Mouse (Mus musculus): ENCODE results near the gene Pikfyve. TPM values are rescaled to one million over a fixed set of nuclear protein-coding genes. Genes with fewer than 3 reads are reported as not detected.

Pikfyve gene
- polyA plus RNA-seq, 1 experiment from 2014 or later = 20.6 TPM

DNA sequence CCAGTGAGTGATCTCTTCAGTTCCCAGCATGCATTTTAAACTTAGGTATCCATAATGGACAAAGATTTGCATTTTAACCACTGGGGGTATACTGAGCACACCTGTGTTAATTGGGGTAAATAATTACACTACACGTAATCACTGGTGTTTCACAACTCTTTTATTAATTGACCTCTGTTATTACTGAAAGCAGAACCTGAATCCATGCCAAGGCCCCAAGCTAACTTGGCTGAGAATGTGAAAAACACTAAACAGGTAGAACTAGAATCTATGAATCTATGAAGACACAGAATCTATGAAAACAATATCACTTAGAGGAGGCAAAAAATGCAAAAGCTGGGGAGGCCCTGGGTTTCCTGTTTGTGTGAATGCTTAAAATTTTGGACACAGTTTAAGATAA lies 19.0 kb upstream of the Pikfyve start:
- H3K4me3 ChIP-seq (ENCODE audit: low read depth, low read length) = no peak overlapping the region
- no peak for DNase-seq (ENCODE audit: low spot score)

GRCm38 (mm10) chr1:65169536-65169935 lies 16.9 kb upstream of the Pikfyve start:
- DNase-seq (ENCODE audit: low spot score) (no peak), ATAC-seq (ENCODE audit: insufficient read depth, low FRiP score, low TSS enrichment) (no peak)
- 96% methylated on average over 7 of the region's 7 CpGs for WGBS
- peaks cover 23% of the 10 kb centered on the region for H3K36me3 ChIP-seq (ENCODE audit: control insufficient read depth, insufficient read depth, low read length)
- H3K9me3 ChIP-seq (ENCODE audit: control insufficient read depth, low read length) = no peaks in the 10 kb centered on the region
- no peaks in the 10 kb centered on the region for H3K4me1 ChIP-seq (ENCODE audit: control insufficient read depth, insufficient read depth, low read length)
- no peaks in the 10 kb centered on the region for H3K27me3 ChIP-seq (ENCODE audit: control insufficient read depth, insufficient read depth, low read length)
- no peak overlapping the region for H3K4me3 ChIP-seq (ENCODE audit: low read depth, low read length)
- no peak overlapping the region for H3K9ac ChIP-seq (ENCODE audit: low read length)
- H3K4me2 ChIP-seq (ENCODE audit: low read depth) = no peak overlapping the region
- no peak overlapping the region for H3K27ac ChIP-seq (ENCODE audit: low read depth, low read length)

More for the DNA sequence above, 19.0 kb upstream of the Pikfyve start:
- ATAC-seq (ENCODE audit: insufficient read depth, low FRiP score, low TSS enrichment) = no peak
- WGBS = 94% methylated on average over 1 of the region's 1 CpGs
- Histone ChIP-seq H3K4me2 (ENCODE audit: low read depth) (no peak overlapping the region), H3K9ac (ENCODE audit: low read length) (no peak overlapping the region), H3K36me3 (ENCODE audit: control insufficient read depth, insufficient read depth, low read length) (peaks cover 27% of the 10 kb centered on the region), H3K27me3 (ENCODE audit: control insufficient read depth, insufficient read depth, low read length) (no peaks in the 10 kb centered on the region), H3K4me1 (ENCODE audit: control insufficient read depth, insufficient read depth, low read length) (no peaks in the 10 kb centered on the region), H3K9me3 (ENCODE audit: control insufficient read depth, low read length) (no peaks in the 10 kb centered on the region), H3K27ac (ENCODE audit: low read depth, low read length) (no peak overlapping the region)

DNA sequence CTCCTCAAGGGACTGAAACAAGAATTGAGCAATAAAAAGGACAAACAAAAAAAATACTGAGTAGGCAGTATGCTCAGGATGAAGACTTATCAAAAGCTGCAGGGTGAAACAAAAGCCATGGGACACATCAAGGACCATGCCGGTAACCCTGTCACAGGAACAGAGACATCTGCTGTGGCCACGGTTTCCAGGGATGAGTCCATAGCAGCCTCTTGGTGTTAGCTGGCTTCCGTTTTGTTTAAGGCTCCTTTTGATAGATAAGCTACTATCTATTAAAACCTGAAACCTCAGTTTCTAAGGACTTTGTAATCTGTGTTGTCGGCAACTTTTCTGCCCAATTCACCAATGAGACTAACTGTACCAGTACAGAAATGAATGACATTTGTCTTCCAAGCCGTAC lies 16.5 kb upstream of the Pikfyve start:
- no peak overlapping the region for H3K9ac ChIP-seq (ENCODE audit: low read length)
- no peak overlapping the region for H3K27ac ChIP-seq (ENCODE audit: low read depth, low read length)
- DNase-seq (ENCODE audit: low spot score) (no peak), ATAC-seq (ENCODE audit: insufficient read depth, low FRiP score, low TSS enrichment) (no peak)
- WGBS = 93% methylated on average over 5 of the region's 5 CpGs
- H3K36me3 ChIP-seq (ENCODE audit: control insufficient read depth, insufficient read depth, low read length) = peaks cover 21% of the 10 kb centered on the region
- no peaks in the 10 kb centered on the region for H3K27me3 ChIP-seq (ENCODE audit: control insufficient read depth, insufficient read depth, low read length)
- no peak overlapping the region for H3K4me3 ChIP-seq (ENCODE audit: low read depth, low read length)
- H3K9me3 ChIP-seq (ENCODE audit: control insufficient read depth, low read length) = no peaks in the 10 kb centered on the region
- H3K4me2 ChIP-seq (ENCODE audit: low read depth) = no peak overlapping the region
- no peaks in the 10 kb centered on the region for H3K4me1 ChIP-seq (ENCODE audit: control insufficient read depth, insufficient read depth, low read length)

GRCm38 (mm10) chr1:65171579-65171978 lies 14.9 kb upstream of the Pikfyve start:
- Histone ChIP-seq H3K27ac (ENCODE audit: low read depth, low read length) (no peak overlapping the region), H3K4me1 (ENCODE audit: control insufficient read depth, insufficient read depth, low read length) (no peaks in the 10 kb centered on the region), H3K36me3 (ENCODE audit: control insufficient read depth, insufficient read depth, low read length) (peaks cover 21% of the 10 kb centered on the region), H3K4me3 (ENCODE audit: low read depth, low read length) (no peak overlapping the region), H3K9ac (ENCODE audit: low read length) (no peak overlapping the region), H3K9me3 (ENCODE audit: control insufficient read depth, low read length) (no peaks in the 10 kb centered on the region), H3K4me2 (ENCODE audit: low read depth) (no peak overlapping the region), H3K27me3 (ENCODE audit: control insufficient read depth, insufficient read depth, low read length) (no peaks in the 10 kb centered on the region)
- ATAC-seq (ENCODE audit: insufficient read depth, low FRiP score, low TSS enrichment) (no peak), DNase-seq (ENCODE audit: low spot score) (no peak)
- 89% methylated on average over 4 of the region's 4 CpGs for WGBS

- Histone ChIP-seq H3K4me1 (ENCODE audit: control insufficient read depth, insufficient read depth, low read length) (peaks cover 4% of the 10 kb centered on the region; the same call in 1 of the 2 replicates), H3K4me2 (ENCODE audit: low read depth) (no peak overlapping the region), H3K36me3 (ENCODE audit: control insufficient read depth, insufficient read depth, low read length) (peaks cover 14% of the 10 kb centered on the region), H3K27me3 (ENCODE audit: control insufficient read depth, insufficient read depth, low read length) (no peaks in the 10 kb centered on the region), H3K9me3 (ENCODE audit: control insufficient read depth, low read length) (no peaks in the 10 kb centered on the region), H3K27ac (ENCODE audit: low read depth, low read length) (no peak overlapping the region), H3K4me3 (ENCODE audit: low read depth, low read length) (no peak overlapping the region), H3K9ac (ENCODE audit: low read length) (no peak overlapping the region)
- DNase-seq (ENCODE audit: low spot score) = no peak
- WGBS = 90% methylated on average over 2 of the region's 2 CpGs
- no peak for ATAC-seq (ENCODE audit: insufficient read depth, low FRiP score, low TSS enrichment)
Observed at GRCm38 (mm10) chr1:65173716-65174115, 12.8 kb upstream of the Pikfyve start.

DNA sequence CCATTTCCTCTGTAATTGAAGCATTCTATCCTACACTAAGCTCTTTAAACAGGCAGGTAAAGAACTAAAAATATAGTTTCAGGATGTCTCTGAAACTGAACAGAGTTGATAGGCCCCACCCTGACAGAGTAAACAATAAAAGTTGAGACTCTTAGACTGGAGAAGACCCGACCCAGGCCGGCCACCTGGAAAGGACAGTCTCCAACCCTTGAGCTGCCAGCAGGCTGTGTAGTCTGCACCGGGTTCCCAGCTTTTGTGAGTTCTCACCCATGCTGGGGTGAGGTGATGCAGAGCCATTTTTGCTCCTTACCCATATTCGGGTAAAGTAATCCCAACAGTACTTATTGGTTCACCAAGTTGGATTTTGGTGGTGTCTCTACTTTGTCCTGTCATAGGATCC lies 10.3 kb upstream of the Pikfyve start:
- H3K9ac ChIP-seq (ENCODE audit: low read length) = no peak overlapping the region
- no peaks in the 10 kb centered on the region for H3K27me3 ChIP-seq (ENCODE audit: control insufficient read depth, insufficient read depth, low read length)
- peaks cover 4% of the 10 kb centered on the region; the same call in 1 of the 2 replicates for H3K4me1 ChIP-seq (ENCODE audit: control insufficient read depth, insufficient read depth, low read length)
- H3K27ac ChIP-seq (ENCODE audit: low read depth, low read length) = no peak overlapping the region
- 79% methylated on average over 4 of the region's 4 CpGs for WGBS
- no peaks in the 10 kb centered on the region for H3K9me3 ChIP-seq (ENCODE audit: control insufficient read depth, low read length)
- no peak for ATAC-seq (ENCODE audit: insufficient read depth, low FRiP score, low TSS enrichment)
- peak overlapping the region; percentile 19; the same call in 1 of the 2 replicates for H3K4me2 ChIP-seq (ENCODE audit: low read depth)
- DNase-seq (ENCODE audit: low spot score) = no peak
- peaks cover 2% of the 10 kb centered on the region; the same call in 1 of the 2 replicates for H3K36me3 ChIP-seq (ENCODE audit: control insufficient read depth, insufficient read depth, low read length)
- no peak overlapping the region for H3K4me3 ChIP-seq (ENCODE audit: low read depth, low read length)

DNA sequence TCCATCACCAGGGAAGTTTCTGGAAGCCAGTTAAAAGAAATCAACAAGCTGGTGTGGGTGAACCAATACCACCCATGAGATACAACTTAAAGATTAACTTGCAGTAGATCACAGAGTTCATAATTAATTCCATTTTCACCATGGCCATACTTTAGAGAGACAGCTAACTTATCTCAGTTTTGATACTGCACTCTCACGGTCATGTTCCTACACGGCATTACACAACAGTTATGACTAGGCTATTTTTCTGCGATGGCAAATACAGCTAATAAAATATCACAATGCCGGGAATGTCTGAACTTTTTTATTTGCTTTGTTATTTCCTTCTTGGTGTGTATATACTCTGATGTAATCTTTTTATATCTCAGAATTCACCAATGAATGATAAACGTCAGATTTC lies 9.6 kb upstream of the Pikfyve start:
- no peak overlapping the region for H3K9ac ChIP-seq (ENCODE audit: low read length)
- no peak overlapping the region for H3K4me3 ChIP-seq (ENCODE audit: low read depth, low read length)
- no peak for ATAC-seq (ENCODE audit: insufficient read depth, low FRiP score, low TSS enrichment)
- 91% methylated on average over 5 of the region's 5 CpGs for WGBS
- no peaks in the 10 kb centered on the region for H3K9me3 ChIP-seq (ENCODE audit: control insufficient read depth, low read length)
- no peak for DNase-seq (ENCODE audit: low spot score)
- H3K27ac ChIP-seq (ENCODE audit: low read depth, low read length) = no peak overlapping the region
- H3K36me3 ChIP-seq (ENCODE audit: control insufficient read depth, insufficient read depth, low read length) = peaks cover 2% of the 10 kb centered on the region; the same call in 1 of the 2 replicates
- no peaks in the 10 kb centered on the region for H3K27me3 ChIP-seq (ENCODE audit: control insufficient read depth, insufficient read depth, low read length)
- peaks cover 4% of the 10 kb centered on the region; the same call in 1 of the 2 replicates for H3K4me1 ChIP-seq (ENCODE audit: control insufficient read depth, insufficient read depth, low read length)
- H3K4me2 ChIP-seq (ENCODE audit: low read depth) = no peak overlapping the region

GRCm38 (mm10) chr1:65177452-65177851 lies 9.0 kb upstream of the Pikfyve start:
- WGBS = 82% methylated on average over 3 of the region's 3 CpGs
- Histone ChIP-seq H3K4me3 (ENCODE audit: low read depth, low read length) (peak overlapping the region; percentile 52), H3K4me1 (ENCODE audit: control insufficient read depth, insufficient read depth, low read length) (peaks cover 4% of the 10 kb centered on the region; the same call in 1 of the 2 replicates), H3K9me3 (ENCODE audit: control insufficient read depth, low read length) (no peaks in the 10 kb centered on the region), H3K4me2 (ENCODE audit: low read depth) (peak overlapping the region; percentile 49), H3K27ac (ENCODE audit: low read depth, low read length) (no peak overlapping the region), H3K9ac (ENCODE audit: low read length) (no peak overlapping the region), H3K36me3 (ENCODE audit: control insufficient read depth, insufficient read depth, low read length) (peaks cover 2% of the 10 kb centered on the region; the same call in 1 of the 2 replicates), H3K27me3 (ENCODE audit: control insufficient read depth, insufficient read depth, low read length) (no peaks in the 10 kb centered on the region)
- DNase-seq (ENCODE audit: low spot score) = no peak
- ATAC-seq (ENCODE audit: insufficient read depth, low FRiP score, low TSS enrichment) = no peak

- peaks cover 2% of the 10 kb centered on the region; the same call in 1 of the 2 replicates for H3K36me3 ChIP-seq (ENCODE audit: control insufficient read depth, insufficient read depth, low read length)
- H3K4me3 ChIP-seq (ENCODE audit: low read depth, low read length) = peak overlapping the region; percentile 52
- H3K27me3 ChIP-seq (ENCODE audit: control insufficient read depth, insufficient read depth, low read length) = no peaks in the 10 kb centered on the region
- H3K27ac ChIP-seq (ENCODE audit: low read depth, low read length) = peak overlapping the region; percentile 90
- ATAC-seq (ENCODE audit: insufficient read depth, low FRiP score, low TSS enrichment) (peak; percentile 80), DNase-seq (ENCODE audit: low spot score) (peak; percentile 89)
- H3K9ac ChIP-seq (ENCODE audit: low read length) = peak overlapping the region; percentile 77
- H3K4me1 ChIP-seq (ENCODE audit: control insufficient read depth, insufficient read depth, low read length) = peaks cover 4% of the 10 kb centered on the region; the same call in 1 of the 2 replicates
- H3K4me2 ChIP-seq (ENCODE audit: low read depth) = peak overlapping the region; percentile 49
- H3K9me3 ChIP-seq (ENCODE audit: control insufficient read depth, low read length) = no peaks in the 10 kb centered on the region
- 10% methylated on average over 27 of the region's 27 CpGs for WGBS
Observed at GRCm38 (mm10) chr1:65178126-65178901, 8.2 kb upstream of the Pikfyve start.

All from neural tube, embryonic 11.5 days (tissue).